Mouse (Mus musculus): ENCODE results near the gene Sesn1. TPM values are rescaled to one million over a fixed set of nuclear protein-coding genes. Genes with fewer than 3 reads are reported as not detected.
"Not testable (repeated sequence)": the region's sequence is repeated elsewhere in the genome, so short reads cannot be mapped to it uniquely, and the experiment has no call there.

The Sesn1 gene
- polyA plus RNA-seq, 1 experiment = 12.7 TPM

DNA sequence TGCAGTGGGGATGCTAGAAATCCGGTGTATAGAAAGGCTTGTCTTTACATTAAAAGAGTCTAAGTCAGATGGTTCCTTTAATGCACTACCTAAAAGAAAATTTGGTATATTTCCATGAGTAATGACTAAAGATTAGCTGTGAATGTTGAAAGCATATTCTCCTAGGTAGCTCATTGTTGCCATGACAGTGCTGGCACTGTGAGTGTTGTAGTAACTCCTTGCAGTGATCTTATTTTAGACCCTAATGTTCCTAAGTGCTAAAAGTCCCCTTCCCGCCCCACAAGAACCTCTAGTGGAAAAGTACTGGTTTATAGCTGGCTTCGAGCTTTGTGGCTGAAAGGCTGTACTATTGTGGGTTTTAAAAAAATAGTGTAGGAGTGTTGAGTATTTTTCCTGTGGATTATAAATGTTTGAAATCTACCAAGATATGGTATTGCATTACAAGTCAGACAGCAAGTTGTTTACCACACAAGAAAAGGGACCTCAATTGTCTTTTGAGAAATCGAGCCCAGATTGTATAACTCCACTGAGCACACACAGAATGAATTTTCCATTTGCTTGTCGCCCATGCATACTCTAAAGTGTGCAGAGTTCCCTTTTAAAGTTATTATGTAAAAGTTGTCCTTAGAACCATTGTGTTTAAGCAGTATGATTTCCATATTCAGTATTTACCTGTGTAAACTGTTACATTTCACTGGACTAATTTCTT, 13.0 kb downstream of the Sesn1 start:
- no peak overlapping the region for H3K4me3 ChIP-seq (ENCODE audit: control insufficient read depth, low read depth, low read length)
- TF ChIP-seq POLR2A (IDR thresholded peaks at IDR 0.05; ENCODE audit: control insufficient read depth, low read depth, low read length) = no peak
- no peak for TF ChIP-seq CTCF (IDR thresholded peaks at IDR 0.05; ENCODE audit: control insufficient read depth, insufficient read depth, insufficient replicate concordance, low read depth, low read length)
- no peaks in the 10 kb centered on the region for H3K27me3 ChIP-seq (ENCODE audit: control insufficient read depth, insufficient read depth, low read length)
- H3K4me1 ChIP-seq (ENCODE audit: control insufficient read depth, insufficient read depth, low read length) = no peaks in the 10 kb centered on the region
- H3K36me3 ChIP-seq (ENCODE audit: control insufficient read depth, insufficient read depth, low read length) = no peaks in the 10 kb centered on the region
- H3K27ac ChIP-seq (ENCODE audit: control insufficient read depth, insufficient read depth, low read depth, low read length) = no peak overlapping the region

DNA sequence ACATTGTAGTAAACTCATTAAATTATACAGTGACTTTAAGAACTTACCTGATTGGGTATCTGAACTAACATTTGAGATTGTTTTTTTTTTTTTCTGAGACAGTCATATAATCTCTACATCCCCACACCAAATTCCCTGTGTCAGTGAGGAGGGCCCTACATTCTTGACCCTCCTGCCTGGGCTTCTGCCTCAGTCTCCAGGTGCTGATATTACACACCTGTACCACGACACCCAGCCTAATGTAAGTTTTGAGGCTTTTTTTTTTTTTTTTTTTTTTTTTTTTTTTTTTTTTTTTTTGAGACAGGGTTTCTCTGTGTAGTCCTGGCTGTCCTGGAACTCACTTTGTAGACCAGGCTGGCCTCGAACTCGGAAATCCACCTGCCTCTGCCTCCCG, 13.5 kb downstream of the Sesn1 start:
- not testable (repeated sequence) for H3K4me1 ChIP-seq (ENCODE audit: control insufficient read depth, insufficient read depth, low read length); H3K27me3 ChIP-seq (ENCODE audit: control insufficient read depth, insufficient read depth, low read length); H3K27ac ChIP-seq (ENCODE audit: control insufficient read depth, insufficient read depth, low read depth, low read length); H3K36me3 ChIP-seq (ENCODE audit: control insufficient read depth, insufficient read depth, low read length); H3K4me3 ChIP-seq (ENCODE audit: control insufficient read depth, low read depth, low read length)

DNA sequence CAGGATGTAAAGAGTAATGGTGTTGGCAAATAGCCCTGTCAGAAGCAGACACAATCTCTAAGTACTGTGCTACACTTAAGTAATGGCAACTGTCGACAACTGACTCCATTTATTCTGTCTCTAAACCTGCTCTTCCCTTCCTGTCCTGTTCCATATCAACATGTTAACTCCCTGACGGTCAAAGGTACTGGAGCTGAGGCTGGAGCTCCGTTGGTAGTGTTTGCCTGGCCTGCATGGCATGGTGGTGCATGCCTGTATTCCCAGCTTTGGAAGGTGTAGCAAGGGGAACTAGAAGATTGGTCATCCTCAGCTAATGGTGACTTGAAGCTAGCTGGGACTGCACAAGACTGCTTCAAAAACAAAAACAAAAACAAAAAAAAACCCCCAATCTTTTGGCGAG, 14.2 kb downstream of the Sesn1 start:
- Histone ChIP-seq H3K4me3 (ENCODE audit: control insufficient read depth, low read depth, low read length) (no peak overlapping the region), H3K27me3 (ENCODE audit: control insufficient read depth, insufficient read depth, low read length) (no peaks in the 10 kb centered on the region), H3K27ac (ENCODE audit: control insufficient read depth, insufficient read depth, low read depth, low read length) (no peak overlapping the region), H3K36me3 (ENCODE audit: control insufficient read depth, insufficient read depth, low read length) (no peaks in the 10 kb centered on the region), H3K4me1 (ENCODE audit: control insufficient read depth, insufficient read depth, low read length) (no peaks in the 10 kb centered on the region)
- TF ChIP-seq CTCF (IDR thresholded peaks at IDR 0.05; ENCODE audit: control insufficient read depth, insufficient read depth, insufficient replicate concordance, low read depth, low read length) (no peak), POLR2A (IDR thresholded peaks at IDR 0.05; ENCODE audit: control insufficient read depth, low read depth, low read length) (no peak)

DNA sequence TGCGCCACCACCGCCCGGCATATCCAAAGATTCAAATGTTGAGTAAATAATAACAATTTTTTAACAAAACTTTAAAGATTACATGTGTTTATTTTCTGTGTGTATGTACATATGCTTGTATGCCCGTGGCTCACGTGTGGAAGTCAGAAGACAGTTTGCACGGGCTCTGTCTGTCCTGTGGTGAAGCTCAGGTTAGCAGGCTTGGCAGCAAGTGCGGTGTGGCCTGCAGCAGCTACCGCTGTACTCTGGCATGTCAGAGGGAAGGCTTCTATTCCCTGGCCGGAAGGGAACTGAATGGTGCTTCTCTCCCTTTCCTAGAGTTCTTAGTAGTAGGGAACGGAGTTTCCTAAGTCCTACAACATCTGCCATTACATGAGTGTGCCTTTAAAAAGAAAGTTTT, 15.3 kb downstream of the Sesn1 start:
- no peaks in the 10 kb centered on the region for H3K36me3 ChIP-seq (ENCODE audit: control insufficient read depth, insufficient read depth, low read length)
- H3K4me3 ChIP-seq (ENCODE audit: control insufficient read depth, low read depth, low read length) = no peak overlapping the region
- TF ChIP-seq CTCF (IDR thresholded peaks at IDR 0.05; ENCODE audit: control insufficient read depth, insufficient read depth, insufficient replicate concordance, low read depth, low read length) = no peak
- no peak for TF ChIP-seq POLR2A (IDR thresholded peaks at IDR 0.05; ENCODE audit: control insufficient read depth, low read depth, low read length)
- H3K27me3 ChIP-seq (ENCODE audit: control insufficient read depth, insufficient read depth, low read length) = no peaks in the 10 kb centered on the region
- no peaks in the 10 kb centered on the region for H3K4me1 ChIP-seq (ENCODE audit: control insufficient read depth, insufficient read depth, low read length)
- no peak overlapping the region for H3K27ac ChIP-seq (ENCODE audit: control insufficient read depth, insufficient read depth, low read depth, low read length)

DNA sequence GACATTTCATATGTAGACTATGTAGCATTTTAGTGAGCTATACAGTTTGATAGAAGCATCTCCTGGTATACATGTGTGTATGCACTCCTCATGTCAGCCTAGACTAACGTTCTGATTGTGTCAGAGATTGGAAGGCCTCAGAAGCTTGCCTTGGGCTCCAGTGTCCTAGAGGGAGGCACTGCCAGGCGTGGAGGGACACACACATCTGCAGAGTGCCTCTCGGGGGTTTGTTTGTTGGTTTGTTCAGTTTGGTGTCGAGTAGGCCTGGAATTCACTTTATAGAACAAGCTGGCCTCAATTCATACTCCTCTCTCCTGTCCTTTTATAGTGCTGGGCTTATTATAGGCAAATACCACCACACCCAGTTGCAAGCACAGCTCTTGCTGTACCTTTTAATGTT, 16.3 kb downstream of the Sesn1 start:
- Histone ChIP-seq H3K36me3 (ENCODE audit: control insufficient read depth, insufficient read depth, low read length) (no peaks in the 10 kb centered on the region), H3K4me3 (ENCODE audit: control insufficient read depth, low read depth, low read length) (no peak overlapping the region), H3K4me1 (ENCODE audit: control insufficient read depth, insufficient read depth, low read length) (no peaks in the 10 kb centered on the region), H3K27ac (ENCODE audit: control insufficient read depth, insufficient read depth, low read depth, low read length) (no peak overlapping the region; the same call in 1 of the 2 replicates), H3K27me3 (ENCODE audit: control insufficient read depth, insufficient read depth, low read length) (no peaks in the 10 kb centered on the region)
- TF ChIP-seq POLR2A (IDR thresholded peaks at IDR 0.05; ENCODE audit: control insufficient read depth, low read depth, low read length) (no peak), CTCF (IDR thresholded peaks at IDR 0.05; ENCODE audit: control insufficient read depth, insufficient read depth, insufficient replicate concordance, low read depth, low read length) (no peak)

DNA sequence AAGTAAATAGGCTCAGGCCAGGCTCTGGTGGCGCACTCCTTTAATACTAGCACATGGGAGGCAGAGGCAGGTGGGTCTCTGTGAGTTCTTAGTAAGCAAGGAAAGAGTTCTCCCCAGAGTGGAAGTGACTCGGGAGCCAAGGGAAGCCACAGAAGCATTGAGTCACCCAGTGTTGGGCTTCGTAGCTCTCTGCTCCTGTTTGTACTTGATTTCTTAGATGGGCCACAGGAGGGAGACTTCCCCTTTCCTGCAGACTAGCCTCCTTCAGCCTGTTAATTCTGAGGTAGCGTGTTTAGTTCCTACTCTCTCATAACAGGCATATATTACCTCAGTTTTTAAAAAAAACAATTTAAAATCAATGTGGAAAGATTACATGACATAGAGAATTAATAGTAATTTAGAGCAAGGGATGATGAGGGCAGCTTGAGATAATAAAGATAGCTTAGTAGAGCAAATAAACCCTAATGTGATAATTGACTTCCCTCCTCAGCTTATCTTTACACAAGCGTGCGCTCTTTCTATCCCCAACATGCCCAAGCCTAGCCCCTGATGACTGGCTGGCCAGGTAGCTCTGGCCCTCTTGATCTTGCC, 16.9 kb downstream of the Sesn1 start:
- no peak overlapping the region for H3K4me3 ChIP-seq (ENCODE audit: control insufficient read depth, low read depth, low read length)
- peak overlapping the region; percentile 18; the same call in 1 of the 2 replicates for H3K27ac ChIP-seq (ENCODE audit: control insufficient read depth, insufficient read depth, low read depth, low read length)
- TF ChIP-seq CTCF (IDR thresholded peaks at IDR 0.05; ENCODE audit: control insufficient read depth, insufficient read depth, insufficient replicate concordance, low read depth, low read length) (no peak), POLR2A (IDR thresholded peaks at IDR 0.05; ENCODE audit: control insufficient read depth, low read depth, low read length) (no peak)
- H3K36me3 ChIP-seq (ENCODE audit: control insufficient read depth, insufficient read depth, low read length) = no peaks in the 10 kb centered on the region
- no peaks in the 10 kb centered on the region for H3K4me1 ChIP-seq (ENCODE audit: control insufficient read depth, insufficient read depth, low read length)
- no peaks in the 10 kb centered on the region for H3K27me3 ChIP-seq (ENCODE audit: control insufficient read depth, insufficient read depth, low read length)

DNA sequence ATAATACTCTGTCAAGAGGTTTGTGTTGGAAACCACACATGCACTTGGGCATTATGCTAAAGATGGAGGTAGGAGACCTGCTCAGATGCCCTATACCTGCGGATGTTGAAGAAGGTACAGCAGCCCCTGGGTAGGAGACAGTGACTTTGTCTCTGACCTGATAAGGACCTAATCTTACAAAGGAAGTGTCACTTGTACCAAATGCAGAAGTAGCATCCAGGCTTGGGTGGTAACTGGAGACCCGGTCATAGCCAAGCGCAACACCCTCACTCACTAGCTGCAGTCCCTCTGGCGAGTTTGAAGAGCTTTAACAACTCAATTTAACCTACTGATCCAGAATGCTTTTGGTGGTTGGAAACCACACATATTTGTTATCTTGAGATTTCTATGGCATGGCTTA, 18.0 kb downstream of the Sesn1 start:
- TF ChIP-seq POLR2A (IDR thresholded peaks at IDR 0.05; ENCODE audit: control insufficient read depth, low read depth, low read length) (no peak), CTCF (IDR thresholded peaks at IDR 0.05; ENCODE audit: control insufficient read depth, insufficient read depth, insufficient replicate concordance, low read depth, low read length) (no peak)
- Histone ChIP-seq H3K4me1 (ENCODE audit: control insufficient read depth, insufficient read depth, low read length) (no peaks in the 10 kb centered on the region), H3K27me3 (ENCODE audit: control insufficient read depth, insufficient read depth, low read length) (no peaks in the 10 kb centered on the region), H3K36me3 (ENCODE audit: control insufficient read depth, insufficient read depth, low read length) (no peaks in the 10 kb centered on the region), H3K27ac (ENCODE audit: control insufficient read depth, insufficient read depth, low read depth, low read length) (no peak overlapping the region), H3K4me3 (ENCODE audit: control insufficient read depth, low read depth, low read length) (no peak overlapping the region)
